24 mouse cellular contexts compared by ENCODE assay signal in the genomic region with DNA sequence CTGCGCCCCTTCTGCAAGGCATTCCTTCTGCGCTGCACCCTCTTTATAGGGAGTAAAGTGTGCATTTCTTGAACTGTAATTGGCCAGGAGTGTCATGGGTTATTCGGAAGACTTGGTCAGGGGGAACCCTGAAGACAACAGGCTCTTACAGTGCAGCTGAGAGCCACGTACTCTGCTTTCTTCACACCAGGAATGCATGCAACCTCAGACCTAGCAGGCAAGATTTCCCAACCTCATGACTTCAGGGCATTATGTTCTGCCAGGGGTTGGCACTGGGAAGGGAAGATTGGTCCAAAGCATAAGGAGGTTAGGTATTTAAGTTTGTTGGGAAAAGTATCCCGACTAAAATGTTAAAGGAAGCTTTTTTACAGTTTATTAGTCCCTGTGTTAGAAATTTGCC.
DNase-seq lines count a peak whose midpoint lies in the region; ATAC-seq and TF ChIP-seq lines count a peak whose summit lies in the region.
"Had no signal": no experiment of that assay in that cellular context is flagged by ENCODE, and none has a peak within 500 bp of the region (broad histone marks: within the 10 kb centered on the region; RNA-seq: fewer than 3 reads in every experiment).

No protein-coding gene starts in this region.

- TF ChIP-seq CTCF in liver, postnatal 0 days (IDR thresholded peaks at IDR 0.05; ENCODE audit: low read depth), result no peak

- DNase-seq in adrenal gland, adult 2 months, result peak; percentile 39
- no peak for DNase-seq in adrenal gland, adult 18-20 months (ENCODE audit: low spot score in 2 of 2)
- no peak for DNase-seq in liver, postnatal 0 days
- DNase-seq in gonadal fat pad, adult 2 months (ENCODE audit: low read depth), result peak; percentile 50
- no peak for DNase-seq in kidney, adult 18-20 months
- no peak for DNase-seq in heart, postnatal 25 days (ENCODE audit: low spot score)
- DNase-seq: cerebellum, adult 11-12 months; cerebellum, postnatal 25 days; gastrocnemius, postnatal 14 days; left cerebral cortex, postnatal 4 days; lung, postnatal 4 days; spleen, adult 18-20 months had no signal

- no peaks in the 10 kb centered on the region for H3K9me3 ChIP-seq in liver, postnatal 0 days (ENCODE audit: low read length)
- H3K9me3 ChIP-seq in liver, embryonic 12.5 days (replicated peaks), result no peaks in the 10 kb centered on the region
- H3K9me3 ChIP-seq: embryonic facial prominence, embryonic 13.5 days; hindbrain, embryonic 13.5 days; limb, embryonic 15.5 days; liver, embryonic 15.5 days; midbrain, embryonic 10.5 days; neural tube, embryonic 15.5 days had no signal

- intact Hi-C loops in heart, postnatal 25 days (cut with DNase I), result no loop called here

- H3K27ac ChIP-seq in liver, postnatal 0 days (ENCODE audit: low read depth), result 0 out of 2 replicates have a peak overlapping the region, but pooled peaks have one; percentile 39
- H3K27ac ChIP-seq in liver, embryonic 12.5 days, result no peak overlapping the region
- H3K27ac ChIP-seq: embryonic facial prominence, embryonic 13.5 days; hindbrain, embryonic 13.5 days; limb, embryonic 15.5 days; liver, embryonic 15.5 days; midbrain, embryonic 10.5 days; neural tube, embryonic 15.5 days had no signal

- no peak for ATAC-seq in liver, postnatal 0 days
- no peak for ATAC-seq in liver, embryonic 12.5 days
- ATAC-seq in monocyte, adult 5-6 weeks (replicated peaks; ENCODE audit: insufficient number of reproducible peaks, low FRiP score, low TSS enrichment, poor library complexity, severe bottlenecking), result no peak
- ATAC-seq: activated CD4-positive, CD25-positive, alpha-beta regulatory T cell, adult 4 months; forebrain, embryonic 16.5 days; inflammation-experienced regulatory T-cells, adult 6 months; midbrain, embryonic 16.5 days had no signal

- H3K4me1 ChIP-seq in liver, postnatal 0 days (ENCODE audit: insufficient read depth), result no peaks in the 10 kb centered on the region
- H3K4me1 ChIP-seq in liver, embryonic 12.5 days, result no peaks in the 10 kb centered on the region
- H3K4me1 ChIP-seq: hindbrain, embryonic 13.5 days; liver, embryonic 15.5 days; midbrain, embryonic 10.5 days; neural tube, embryonic 15.5 days had no signal

- TF ChIP-seq EP300 in liver, postnatal 0 days (IDR thresholded peaks at IDR 0.05; ENCODE audit: low read depth), result no peak

- H3K36me3 ChIP-seq in liver, postnatal 0 days (replicated peaks; ENCODE audit: insufficient read depth, low read length), result no peaks in the 10 kb centered on the region
- no peaks in the 10 kb centered on the region for H3K36me3 ChIP-seq in liver, embryonic 12.5 days
- H3K36me3 ChIP-seq: embryonic facial prominence, embryonic 13.5 days; hindbrain, embryonic 13.5 days; limb, embryonic 15.5 days; liver, embryonic 15.5 days; midbrain, embryonic 10.5 days; neural tube, embryonic 15.5 days had no signal

- H3K9ac ChIP-seq in liver, postnatal 0 days (replicated peaks), result no peak overlapping the region
- no peak overlapping the region for H3K9ac ChIP-seq in liver, embryonic 12.5 days
- H3K9ac ChIP-seq: embryonic facial prominence, embryonic 13.5 days; hindbrain, embryonic 13.5 days; limb, embryonic 15.5 days; liver, embryonic 15.5 days; neural tube, embryonic 15.5 days had no signal

- no peaks in the 10 kb centered on the region for H3K27me3 ChIP-seq in liver, postnatal 0 days (ENCODE audit: insufficient read depth, low read length)
- no peaks in the 10 kb centered on the region for H3K27me3 ChIP-seq in liver, embryonic 12.5 days (replicated peaks)
- H3K27me3 ChIP-seq: embryonic facial prominence, embryonic 13.5 days; hindbrain, embryonic 13.5 days; limb, embryonic 15.5 days; liver, embryonic 15.5 days; neural tube, embryonic 15.5 days had no signal

- 72% methylated on average over 5 of the region's 5 CpGs for whole genome bisulfite sequencing in liver, postnatal 0 days (ENCODE audit: insufficient replicate concordance)
- WGBS in liver, embryonic 12.5 days (ENCODE audit: insufficient replicate concordance), result 70% methylated on average over 5 of the region's 5 CpGs

- H3K4me3 ChIP-seq in liver, postnatal 0 days (ENCODE audit: low read depth, low read length), result no peak overlapping the region
- H3K4me3 ChIP-seq in liver, embryonic 12.5 days, result no peak overlapping the region
- H3K4me3 ChIP-seq: embryonic facial prominence, embryonic 13.5 days; hindbrain, embryonic 13.5 days; limb, embryonic 15.5 days; liver, embryonic 15.5 days; midbrain, embryonic 10.5 days; neural tube, embryonic 15.5 days had no signal

- H3K4me2 ChIP-seq in liver, postnatal 0 days (ENCODE audit: low read depth, low read length), result no peak overlapping the region
- H3K4me2 ChIP-seq in liver, embryonic 12.5 days, result no peak overlapping the region
- H3K4me2 ChIP-seq: embryonic facial prominence, embryonic 13.5 days; hindbrain, embryonic 13.5 days; limb, embryonic 15.5 days; neural tube, embryonic 15.5 days had no signal

Comparison
In these comparisons a context has a peak if more than half of its experiments do, and no peak if none do; other contexts are left out.
1. DNase-seq: peak in adrenal gland, adult 2 months (single experiment) and gonadal fat pad, adult 2 months (single experiment); none in adrenal gland, adult 18-20 months (0 of 2), liver, postnatal 0 days (single experiment), kidney, adult 18-20 months (single experiment) and heart, postnatal 25 days (single experiment).